In the genomic region with DNA sequence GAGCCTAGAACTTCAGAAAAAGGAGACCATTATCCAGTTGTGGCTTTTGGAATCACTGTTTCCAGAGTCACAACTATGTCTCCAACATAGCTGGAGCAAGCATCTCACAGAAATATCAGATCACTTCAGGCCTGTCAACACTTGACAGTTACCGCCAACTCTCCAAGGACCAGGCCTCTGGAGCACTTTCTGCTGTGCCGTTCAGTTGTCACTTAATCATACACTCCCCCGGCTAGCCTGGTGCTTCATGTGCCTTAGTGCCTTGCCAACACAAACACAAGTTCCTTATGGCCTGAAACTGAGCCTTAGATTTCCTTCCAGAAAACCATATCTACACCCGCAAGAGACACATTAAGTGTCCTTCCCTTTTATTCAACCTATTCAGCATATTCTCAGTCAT, we compare ENCODE assay signal across 20 mouse cellular contexts.
DNase-seq lines count a peak whose midpoint lies in the region; ATAC-seq and TF ChIP-seq lines count a peak whose summit lies in the region.
"Had no signal": no experiment of that assay in that cellular context is flagged by ENCODE, and none has a peak within 500 bp of the region (broad histone marks: within the 10 kb centered on the region; RNA-seq: fewer than 3 reads in every experiment).

No protein-coding gene starts in this region.

- H3K36me3 ChIP-seq in kidney, embryonic 15.5 days: no peaks in the 10 kb centered on the region
- no peaks in the 10 kb centered on the region for H3K36me3 ChIP-seq in midbrain, embryonic 11.5 days (ENCODE audit: control insufficient read depth, insufficient read depth, low read length)
- H3K36me3 ChIP-seq in midbrain, embryonic 16.5 days (ENCODE audit: control insufficient read depth, insufficient read depth, low read length): no peaks in the 10 kb centered on the region
- H3K36me3 ChIP-seq: hindbrain, embryonic 10.5 days; midbrain, embryonic 10.5 days had no signal

- DNase-seq in heart, adult 11 months: peak; percentile 88
- no peak for DNase-seq in heart, postnatal 4 days
- no peak for DNase-seq in kidney, adult 18-20 months
- DNase-seq in midbrain, embryonic 11.5 days (ENCODE audit: low spot score, missing footprints): peak; percentile 44
- DNase-seq in lung, postnatal 36 days: peak; percentile 43
- DNase-seq in layer of hippocampus, adult 2 months (ENCODE audit: low spot score in 2 of 2): no peak
- DNase-seq: cerebellum, adult 2 months; cerebellum, postnatal 36 days; gastrocnemius, adult 2 months; thymus, postnatal 14 days had no signal

- H3K27me3 ChIP-seq in kidney, embryonic 15.5 days: no peaks in the 10 kb centered on the region
- H3K27me3 ChIP-seq in midbrain, embryonic 11.5 days (ENCODE audit: control insufficient read depth, insufficient read depth, low read length): no peaks in the 10 kb centered on the region
- H3K27me3 ChIP-seq in midbrain, embryonic 16.5 days (ENCODE audit: control insufficient read depth, insufficient read depth, low read depth, low read length): no peaks in the 10 kb centered on the region
- H3K27me3 ChIP-seq: CH12.LX had no signal

- peaks cover 9% of the 10 kb centered on the region; the same call in 1 of the 2 replicates for H3K4me1 ChIP-seq in kidney, embryonic 15.5 days
- no peaks in the 10 kb centered on the region for H3K4me1 ChIP-seq in midbrain, embryonic 11.5 days (ENCODE audit: control insufficient read depth, insufficient read depth, low read length)
- H3K4me1 ChIP-seq in midbrain, embryonic 16.5 days (ENCODE audit: control insufficient read depth, insufficient read depth, low read length): no peaks in the 10 kb centered on the region
- H3K4me1 ChIP-seq: hindbrain, embryonic 10.5 days; midbrain, embryonic 10.5 days had no signal

- no peak overlapping the region for H3K4me2 ChIP-seq in kidney, embryonic 15.5 days
- no peak overlapping the region for H3K4me2 ChIP-seq in midbrain, embryonic 11.5 days
- no peak overlapping the region for H3K4me2 ChIP-seq in midbrain, embryonic 16.5 days (ENCODE audit: low read length)
- H3K4me2 ChIP-seq: liver, embryonic 11.5 days had no signal

- no peak overlapping the region for H3K4me3 ChIP-seq in kidney, embryonic 15.5 days (replicated peaks)
- no peak overlapping the region for H3K4me3 ChIP-seq in midbrain, embryonic 11.5 days (ENCODE audit: low read depth, low read length)
- no peak overlapping the region for H3K4me3 ChIP-seq in midbrain, embryonic 16.5 days (ENCODE audit: low read depth, low read length)
- H3K4me3 ChIP-seq in layer of hippocampus, adult 2 months: no peak overlapping the region
- H3K4me3 ChIP-seq: gastrocnemius, adult 2 months; hindbrain, embryonic 10.5 days; midbrain, embryonic 10.5 days had no signal

- no peak overlapping the region for H3K9ac ChIP-seq in kidney, embryonic 15.5 days
- no peak overlapping the region for H3K9ac ChIP-seq in midbrain, embryonic 11.5 days (ENCODE audit: low read length)
- no peak overlapping the region for H3K9ac ChIP-seq in midbrain, embryonic 16.5 days (ENCODE audit: low read depth, low read length)

- peak; percentile 79 for ATAC-seq in kidney, embryonic 15.5 days (replicated peaks; ENCODE audit: low FRiP score)
- ATAC-seq in midbrain, embryonic 11.5 days (ENCODE audit: low FRiP score): no peak
- ATAC-seq in midbrain, embryonic 16.5 days: no peak
- ATAC-seq: hindbrain, postnatal 0 days; intestine, postnatal 0 days had no signal

- no peak for TF ChIP-seq CTCF in layer of hippocampus, adult 2 months (conservative IDR thresholded peaks at IDR 0.05)

- WGBS in kidney, embryonic 15.5 days: 41% methylated on average over 4 of the region's 4 CpGs
- 96% methylated on average over 4 of the region's 4 CpGs for WGBS in midbrain, embryonic 11.5 days
- WGBS in midbrain, embryonic 16.5 days: 88% methylated on average over 4 of the region's 4 CpGs

- H3K9me3 ChIP-seq in kidney, embryonic 15.5 days (replicated peaks): no peaks in the 10 kb centered on the region
- H3K9me3 ChIP-seq in midbrain, embryonic 11.5 days (ENCODE audit: control insufficient read depth, low read length): no peaks in the 10 kb centered on the region
- no peaks in the 10 kb centered on the region for H3K9me3 ChIP-seq in midbrain, embryonic 16.5 days (replicated peaks; ENCODE audit: control insufficient read depth, low read length, poor library complexity, severe bottlenecking)
- H3K9me3 ChIP-seq: hindbrain, embryonic 10.5 days; midbrain, embryonic 10.5 days had no signal

- peak overlapping the region; percentile 38; the same call in 1 of the 2 replicates for H3K27ac ChIP-seq in kidney, embryonic 15.5 days
- no peak overlapping the region for H3K27ac ChIP-seq in midbrain, embryonic 11.5 days (ENCODE audit: low read depth, low read length)
- no peak overlapping the region for H3K27ac ChIP-seq in midbrain, embryonic 16.5 days (ENCODE audit: low read length)
- no peak overlapping the region for H3K27ac ChIP-seq in layer of hippocampus, adult 2 months
- H3K27ac ChIP-seq: gastrocnemius, adult 2 months; hindbrain, embryonic 10.5 days; hindbrain, postnatal 0 days; macrophage; midbrain, embryonic 10.5 days; stomach, postnatal 0 days had no signal

Comparison
In these comparisons a context has a peak if more than half of its experiments do, and no peak if none do; other contexts are left out.
1. DNase-seq: peak in heart, adult 11 months (single experiment), midbrain, embryonic 11.5 days (single experiment) and lung, postnatal 36 days (single experiment); none in heart, postnatal 4 days (single experiment), kidney, adult 18-20 months (single experiment) and layer of hippocampus, adult 2 months (0 of 2).